Mouse (Mus musculus) midbrain, embryonic 16.5 days (tissue): ENCODE results near the gene Krtap5-2. TPM values are rescaled to one million over a fixed set of nuclear protein-coding genes. Genes with fewer than 3 reads are reported as not detected.
"Not testable (repeated sequence)": the region's sequence is repeated elsewhere in the genome, so short reads cannot be mapped to it uniquely, and the experiment has no call there.

Experiments used
- ATAC-seq: fragments of 200-750 bp; cut with Nextera tagmentation; 2 replicates; pipeline ENCODE4 v1.8.0; 2017; ENCODE audit warnings: moderate TSS enrichment
- H3K27ac ChIP-seq: fragments of 300-500 bp; sonication (generic); 2 replicates; pipeline ENCODE4 v1.5.1; 2014; ENCODE audit warnings: mild to moderate bottlenecking, low read length, mixed read lengths
- H3K27me3 ChIP-seq: fragments of 300-500 bp; sonication (generic); 2 replicates; pipeline ENCODE4 v1.6.1; 2014; ENCODE audit warnings: low read depth, low read length, mixed read lengths; ENCODE audit not compliant: control insufficient read depth, insufficient read depth
- H3K36me3 ChIP-seq: fragments of 300-500 bp; sonication (generic); 2 replicates; pipeline ENCODE4 v1.6.1; 2014; ENCODE audit warnings: mild to moderate bottlenecking, low read length, moderate library complexity, mixed read lengths; ENCODE audit not compliant: control insufficient read depth, insufficient read depth
- H3K4me1 ChIP-seq: fragments of 300-500 bp; sonication (generic); 2 replicates; pipeline ENCODE4 v1.6.1; 2014; ENCODE audit warnings: mild to moderate bottlenecking, low read length, mixed read lengths; ENCODE audit not compliant: control insufficient read depth, insufficient read depth
- H3K4me2 ChIP-seq: fragments of 300-500 bp; sonication (generic); 2 replicates; pipeline ENCODE4 v1.6.1; 2014; ENCODE audit warnings: mild to moderate bottlenecking, low read length, mixed read lengths
- H3K4me3 ChIP-seq: fragments of 300-500 bp; sonication (generic); 2 replicates; pipeline ENCODE4 v1.5.1; 2014; ENCODE audit warnings: low read depth, mild to moderate bottlenecking, low read length, moderate library complexity, mixed read lengths
- H3K9ac ChIP-seq: fragments of 300-500 bp; sonication (generic); 2 replicates; pipeline ENCODE4 v1.6.1; 2014; ENCODE audit warnings: low read depth, low read length, mixed read lengths
- H3K9me3 ChIP-seq: fragments of 300-500 bp; sonication (generic); replicated peaks from 2 replicates; pipeline ENCODE4 v1.6.1; 2014; ENCODE audit warnings: mild to moderate bottlenecking, low read length, mixed read lengths; ENCODE audit not compliant: control insufficient read depth, poor library complexity, severe bottlenecking
- WGBS: fragments of 180-500 bp; shearing (Covaris S2); extraction: QIAGEN DNeasy Blood & Tissue Kit; methylation state at CpG from one replicate; pipeline ENCODE4 v1.1.7; 2014; 5-methylcytosine and 5-hydroxymethylcytosine counted together
- polyA plus RNA-seq: library from polyadenylated mRNA; unstranded; fragments of >200 nt; fragmentation: Nextera tagmentation; extraction: Ambion mirVana; gene quantifications from 2 replicates; pipeline ENCODE4 v1.2.1, GENCODE M21; 2015

Gene Krtap5-2
- polyA plus RNA-seq, 1 experiment from 2014 or later: not detected

GRCm38 (mm10) chr7:142145413-142145940 lies 30.3 kb downstream of the Krtap5-2 start:
- H3K4me2 ChIP-seq: no peak overlapping the region
- H3K36me3 ChIP-seq: no peaks in the 10 kb centered on the region
- H3K27me3 ChIP-seq: no peaks in the 10 kb centered on the region
- WGBS: 56% methylated on average over 4 of the region's 4 CpGs
- no peak overlapping the region for H3K27ac ChIP-seq
- no peak overlapping the region for H3K4me3 ChIP-seq
- no peak overlapping the region for H3K9ac ChIP-seq
- no peak for ATAC-seq
- no peaks in the 10 kb centered on the region for H3K9me3 ChIP-seq
- H3K4me1 ChIP-seq: no peaks in the 10 kb centered on the region

DNA sequence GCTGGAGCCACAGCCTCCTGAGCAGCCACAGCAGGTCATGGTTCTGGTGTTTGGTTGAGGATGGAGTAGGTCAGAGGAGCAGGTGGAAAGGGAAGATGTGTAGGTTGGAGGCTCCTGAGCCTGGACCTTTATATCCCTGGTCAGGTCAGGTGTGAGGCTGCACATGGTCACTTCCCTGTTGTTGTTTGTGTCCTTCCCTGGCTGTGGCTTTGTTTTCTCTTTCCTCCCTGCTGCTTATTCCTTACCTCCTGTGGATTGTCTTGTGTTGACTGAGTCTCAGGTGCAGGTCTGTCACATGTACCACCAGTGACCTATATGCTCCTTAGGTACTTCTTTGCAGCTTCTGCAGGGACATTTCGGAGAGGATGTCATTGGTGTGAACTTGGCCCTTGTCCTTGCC lies 31.3 kb downstream of the Krtap5-2 start, which contains the start of gene Gm45337:
Gene Gm45337 (minus strand): TSS at position 101 of the 400 bp plus-strand sequence.
- Histone ChIP-seq H3K36me3 (no peaks in the 10 kb centered on the region), H3K27ac (no peak within 1 kb of the TSS), H3K9me3 (no peaks in the 10 kb centered on the region), H3K27me3 (no peaks in the 10 kb centered on the region), H3K4me2 (no peak within 1 kb of the TSS), H3K4me1 (no peaks in the 10 kb centered on the region), H3K9ac (no peak within 1 kb of the TSS), H3K4me3 (no peak within 1 kb of the TSS)
- no peak for ATAC-seq
- WGBS: 80% methylated on average over 1 of the region's 1 CpGs

GRCm38 (mm10) chr7:142143506-142144010 lies 32.2 kb downstream of the Krtap5-2 start:
- H3K27ac ChIP-seq, H3K27me3 ChIP-seq, H3K9me3 ChIP-seq, H3K36me3 ChIP-seq, H3K4me1 ChIP-seq, H3K4me3 ChIP-seq, H3K4me2 ChIP-seq, ATAC-seq, H3K9ac ChIP-seq: not testable (repeated sequence)
- 56% methylated on average over 1 of the region's 1 CpGs for WGBS

DNA sequence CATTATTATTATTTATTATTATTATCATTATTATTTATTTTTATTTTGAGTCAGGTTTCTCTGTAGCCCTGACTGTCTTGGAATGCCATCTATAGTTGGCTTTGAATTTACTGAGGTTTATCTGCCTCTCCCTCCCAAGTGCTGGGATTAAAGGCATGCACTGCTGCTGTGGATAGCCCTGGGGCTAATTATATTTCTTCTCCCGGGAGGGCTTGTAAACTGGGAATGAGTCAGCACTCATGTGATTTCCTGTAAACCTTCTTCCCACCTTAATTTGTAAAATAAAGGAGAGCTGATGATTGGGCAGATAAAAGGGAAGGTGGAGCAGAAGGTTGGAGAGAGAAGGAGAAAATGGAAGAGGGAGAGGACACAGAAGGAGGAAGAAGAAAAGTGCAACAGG lies 35.1 kb downstream of the Krtap5-2 start:
- Histone ChIP-seq H3K4me3 (no peak overlapping the region), H3K36me3 (no peaks in the 10 kb centered on the region), H3K9me3 (no peaks in the 10 kb centered on the region), H3K4me1 (no peaks in the 10 kb centered on the region), H3K27ac (no peak overlapping the region), H3K27me3 (no peaks in the 10 kb centered on the region), H3K9ac (no peak overlapping the region), H3K4me2 (no peak overlapping the region)
- no peak for ATAC-seq
- WGBS: 37% methylated on average over 1 of the region's 1 CpGs

DNA sequence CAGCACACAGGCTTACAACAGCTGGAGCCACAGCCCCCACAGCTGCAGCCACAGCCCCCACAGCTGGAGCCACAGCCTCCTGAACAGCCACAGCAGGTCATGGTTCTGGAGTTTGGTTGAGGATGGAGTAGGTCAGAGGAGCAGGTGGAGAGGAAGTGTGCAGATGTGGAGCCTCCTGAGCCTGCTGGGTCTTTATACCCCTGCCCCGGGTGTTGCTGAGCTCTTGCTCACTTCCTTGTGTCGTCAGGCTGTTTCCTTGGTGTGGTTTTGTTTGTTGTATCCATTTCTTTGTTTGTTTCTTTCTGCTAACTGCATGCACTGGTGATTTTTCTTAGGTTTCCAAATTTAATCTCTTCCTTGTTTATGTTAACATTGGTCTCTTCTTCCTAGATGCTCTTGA lies 39.9 kb downstream of the Krtap5-2 start, which contains the start of gene Gm39115:
Gene Gm39115 (minus strand): TSS at position 101 of the 400 bp plus-strand sequence.
- 44% methylated on average over 2 of the region's 2 CpGs for WGBS
- ATAC-seq, H3K27ac ChIP-seq, H3K9me3 ChIP-seq, H3K36me3 ChIP-seq, H3K27me3 ChIP-seq, H3K4me3 ChIP-seq, H3K4me1 ChIP-seq, H3K9ac ChIP-seq, H3K4me2 ChIP-seq: not testable (repeated sequence)

GRCm38 (mm10) chr7:142134206-142134995 lies 41.4 kb downstream of the Krtap5-2 start:
- Histone ChIP-seq H3K4me3 (no peak overlapping the region), H3K9ac (no peak overlapping the region), H3K27me3 (no peaks in the 10 kb centered on the region), H3K27ac (no peak overlapping the region), H3K36me3 (no peaks in the 10 kb centered on the region), H3K4me1 (no peaks in the 10 kb centered on the region), H3K4me2 (no peak overlapping the region), H3K9me3 (no peaks in the 10 kb centered on the region)
- ATAC-seq: no peak
- 60% methylated on average over 4 of the region's 4 CpGs for WGBS

- no peak overlapping the region for H3K9ac ChIP-seq
- no peaks in the 10 kb centered on the region for H3K27me3 ChIP-seq
- WGBS: 64% methylated on average over 4 of the region's 4 CpGs
Measured at GRCm38 (mm10) chr7:142128843-142129242, 47.0 kb downstream of the Krtap5-2 start.

More at GRCm38 (mm10) chr7:142128843-142129242, 47.0 kb downstream of the Krtap5-2 start:
- Histone ChIP-seq H3K27ac (no peak overlapping the region), H3K9me3 (no peaks in the 10 kb centered on the region), H3K4me1 (no peaks in the 10 kb centered on the region), H3K4me3 (no peak overlapping the region), H3K36me3 (no peaks in the 10 kb centered on the region), H3K4me2 (no peak overlapping the region)
- ATAC-seq: no peak
